35 mouse cellular contexts compared by ENCODE assay signal in the genomic region with DNA sequence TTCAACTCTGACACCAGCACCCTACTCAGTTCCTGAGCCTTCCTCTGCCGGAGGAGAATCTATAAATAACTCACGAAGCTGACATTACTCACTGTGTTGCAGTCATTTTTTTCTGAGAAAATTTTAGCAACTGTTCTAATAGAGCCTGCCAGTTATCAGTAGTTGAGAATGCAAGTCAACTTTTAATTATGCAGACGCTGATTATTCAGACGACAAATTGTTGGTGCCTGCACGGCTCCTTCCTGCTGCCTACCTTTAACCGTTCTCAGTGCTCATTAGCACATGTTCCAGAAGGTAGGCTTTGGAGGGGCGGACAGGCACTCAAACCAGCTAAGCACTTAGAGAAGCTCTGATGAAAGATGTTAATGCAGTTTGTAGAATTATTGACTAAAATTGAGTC. TPM values are rescaled to one million over a fixed set of nuclear protein-coding genes. Genes with fewer than 3 reads are reported as not detected.
A peak's percentile ranks its signal among the peaks of the same experiment; 100 is the strongest.
DNase-seq lines count a peak whose midpoint lies in the region; ATAC-seq and TF ChIP-seq lines count a peak whose summit lies in the region.
"Had no signal": no experiment of that assay in that cellular context is flagged by ENCODE, and none has a peak within 500 bp of the region (broad histone marks: within the 10 kb centered on the region; RNA-seq: fewer than 3 reads in every experiment).

No protein-coding gene starts in this region.

- H3K4me2 ChIP-seq in forebrain, embryonic 13.5 days: no peak overlapping the region
- H3K4me2 ChIP-seq in forebrain, embryonic 11.5 days (ENCODE audit: low read depth, low read length, severe bottlenecking): no peak overlapping the region
- H3K4me2 ChIP-seq in heart, embryonic 13.5 days: peak overlapping the region; percentile 34
- H3K4me2 ChIP-seq: embryonic facial prominence, embryonic 12.5 days; hindbrain, embryonic 14.5 days; midbrain, embryonic 13.5 days; stomach, embryonic 15.5 days had no signal

- DNase-seq in forebrain, embryonic 11.5 days (ENCODE audit: low spot score): no peak
- DNase-seq in heart, postnatal 4 days: no peak
- peak in 1 of 2 experiments; percentile 33 for DNase-seq in layer of hippocampus, adult 2 months (ENCODE audit: low spot score in 2 of 2)
- DNase-seq in layer of hippocampus, postnatal 10 days (ENCODE audit: low spot score in 2 of 2): no peak
- DNase-seq in frontal cortex, postnatal 25 days (ENCODE audit: low spot score in 2 of 2): no peak
- no peak for DNase-seq in gastrocnemius, postnatal 10 days
- DNase-seq: adrenal gland, adult 8-10 months; cerebellum, adult 11 months; cerebellum, adult 9-10 months; cerebellum, postnatal 36 days; embryo, embryonic 11 days; gastrocnemius, postnatal 14 days; kidney, adult 9 months; kidney, postnatal 10 days; layer of hippocampus, adult 9-11 months; liver; lung, adult 2 months; lung, postnatal 10 days; right cerebral cortex, postnatal 25 days; thymus, postnatal 14 days had no signal

- WGBS in forebrain, embryonic 13.5 days: 73% methylated on average over 7 of the region's 7 CpGs
- WGBS in forebrain, embryonic 11.5 days: 81% methylated on average over 7 of the region's 7 CpGs
- WGBS in heart, embryonic 13.5 days: 34% methylated on average over 7 of the region's 7 CpGs

- no peak for TF ChIP-seq CTCF in layer of hippocampus, adult 2 months (conservative IDR thresholded peaks at IDR 0.05)

- H3K36me3 ChIP-seq in forebrain, embryonic 13.5 days (ENCODE audit: poor library complexity, severe bottlenecking): peaks cover 17% of the 10 kb centered on the region; the same call in 1 of the 2 replicates
- no peaks in the 10 kb centered on the region for H3K36me3 ChIP-seq in forebrain, embryonic 11.5 days (ENCODE audit: control insufficient read depth, insufficient read depth, low read length)
- H3K36me3 ChIP-seq in heart, embryonic 13.5 days: peaks cover 36% of the 10 kb centered on the region
- H3K36me3 ChIP-seq: midbrain, embryonic 13.5 days; stomach, embryonic 15.5 days had no signal

- no peak overlapping the region for H3K4me3 ChIP-seq in forebrain, embryonic 13.5 days
- H3K4me3 ChIP-seq in forebrain, embryonic 11.5 days (ENCODE audit: low read depth, low read length): no peak overlapping the region
- no peak overlapping the region for H3K4me3 ChIP-seq in heart, embryonic 13.5 days
- no peak overlapping the region for H3K4me3 ChIP-seq in layer of hippocampus, adult 2 months
- H3K4me3 ChIP-seq: embryonic facial prominence, embryonic 12.5 days; midbrain, embryonic 13.5 days; stomach, embryonic 15.5 days had no signal

- H3K9me3 ChIP-seq in forebrain, embryonic 13.5 days (replicated peaks): no peaks in the 10 kb centered on the region; the same call in 1 of the 2 replicates
- no peaks in the 10 kb centered on the region for H3K9me3 ChIP-seq in forebrain, embryonic 11.5 days (ENCODE audit: control insufficient read depth, low read length)
- H3K9me3 ChIP-seq in heart, embryonic 13.5 days: no peaks in the 10 kb centered on the region
- H3K9me3 ChIP-seq: embryonic facial prominence, embryonic 12.5 days; G1E; midbrain, embryonic 13.5 days; stomach, embryonic 15.5 days had no signal

- no peak; the same call in 1 of the 2 replicates for ATAC-seq in forebrain, embryonic 13.5 days
- ATAC-seq in forebrain, embryonic 11.5 days (replicated peaks; ENCODE audit: low FRiP score): no peak
- ATAC-seq in heart, embryonic 13.5 days (ENCODE audit: extremely low read depth, insufficient number of reproducible peaks, low FRiP score, low TSS enrichment): no peak
- ATAC-seq: intestine, postnatal 0 days; midbrain, embryonic 13.5 days had no signal

- H3K27ac ChIP-seq in forebrain, embryonic 13.5 days: peak overlapping the region; percentile 31
- H3K27ac ChIP-seq in forebrain, embryonic 11.5 days (ENCODE audit: low read depth, low read length): no peak overlapping the region
- no peak overlapping the region for H3K27ac ChIP-seq in heart, embryonic 13.5 days (replicated peaks)
- H3K27ac ChIP-seq in layer of hippocampus, adult 2 months: peak overlapping the region; percentile 90
- H3K27ac ChIP-seq: embryonic facial prominence, embryonic 12.5 days; hindbrain, embryonic 14.5 days; liver, embryonic 14.5 days; macrophage; midbrain, embryonic 13.5 days; stomach, embryonic 15.5 days had no signal

- H3K9ac ChIP-seq in forebrain, embryonic 13.5 days: no peak overlapping the region
- H3K9ac ChIP-seq in forebrain, embryonic 11.5 days (ENCODE audit: low read length): no peak overlapping the region
- H3K9ac ChIP-seq in heart, embryonic 13.5 days: no peak overlapping the region
- H3K9ac ChIP-seq: embryonic facial prominence, embryonic 12.5 days; hindbrain, embryonic 14.5 days; liver, embryonic 14.5 days; midbrain, embryonic 13.5 days; stomach, embryonic 15.5 days had no signal

- H3K4me1 ChIP-seq in forebrain, embryonic 13.5 days: peaks cover 8% of the 10 kb centered on the region; the same call in 1 of the 2 replicates
- H3K4me1 ChIP-seq in forebrain, embryonic 11.5 days (replicated peaks; ENCODE audit: control insufficient read depth, insufficient read depth, low read length): no peaks in the 10 kb centered on the region
- H3K4me1 ChIP-seq in heart, embryonic 13.5 days: peaks cover 18% of the 10 kb centered on the region
- H3K4me1 ChIP-seq: embryonic facial prominence, embryonic 12.5 days; midbrain, embryonic 13.5 days; stomach, embryonic 15.5 days had no signal

- no peaks in the 10 kb centered on the region for H3K27me3 ChIP-seq in forebrain, embryonic 13.5 days
- no peaks in the 10 kb centered on the region for H3K27me3 ChIP-seq in forebrain, embryonic 11.5 days (ENCODE audit: control insufficient read depth, insufficient read depth, low read length)
- no peaks in the 10 kb centered on the region for H3K27me3 ChIP-seq in heart, embryonic 13.5 days (replicated peaks)
- H3K27me3 ChIP-seq: embryonic facial prominence, embryonic 12.5 days; midbrain, embryonic 13.5 days; stomach, embryonic 15.5 days had no signal

RNA-seq across cellular contexts. Expression of a gene that starts 25.0 kb away (rescaled TPM):
- 15.5 and 19.0 TPM in 2 replicates for polyA plus RNA-seq in forebrain, embryonic 13.5 days (2015; fragmentation: Nextera tagmentation; extraction: Ambion mirVana)
- polyA plus RNA-seq in forebrain, embryonic 11.5 days (2014; fragmentation: Nextera tagmentation; extraction: Ambion mirVana): 53.6 and 69.3 TPM in 2 replicates
- 30.2 and 34.2 TPM in 2 replicates for polyA plus RNA-seq in heart, embryonic 13.5 days (2015; fragmentation: Nextera tagmentation; extraction: Ambion mirVana)
- 10 to 100 TPM; 12.7 to 16.9 TPM for total RNA-seq in heart, postnatal 4 days (2021)
- total RNA-seq in layer of hippocampus, adult 2 months (2021): 10 to 100 TPM; 14.0 to 15.6 TPM
- total RNA-seq in layer of hippocampus, postnatal 10 days (2021): 10 to 100 TPM; 30.8 to 38.9 TPM
- total RNA-seq in gastrocnemius, postnatal 10 days (2021): 100 to 1,000 TPM; 134 to 239 TPM
- total RNA-seq: neutrophil, adult 5-6 weeks had no signal
- polyA plus RNA-seq: G1E had no signal

RNA-seq across cellular contexts. Expression of a gene that starts 41.9 kb away (rescaled TPM):
- 0.42 TPM in 1 of 2 replicates, not detected in the other for polyA plus RNA-seq in forebrain, embryonic 13.5 days (2015; fragmentation: Nextera tagmentation; extraction: Ambion mirVana)
- polyA plus RNA-seq in forebrain, embryonic 11.5 days (2014; fragmentation: Nextera tagmentation; extraction: Ambion mirVana): not detected in 2 replicates
- polyA plus RNA-seq in heart, embryonic 13.5 days (2015; fragmentation: Nextera tagmentation; extraction: Ambion mirVana): 1.5 and 14.5 TPM in 2 replicates
- total RNA-seq in heart, postnatal 4 days (2021): under 1 TPM in 1 of 2 experiments, not detected in 1; 0.11 TPM
- total RNA-seq in layer of hippocampus, adult 2 months (2021): under 1 TPM; 0.38 to 0.52 TPM
- under 1 TPM; 0.49 to 0.64 TPM for total RNA-seq in layer of hippocampus, postnatal 10 days (2021)
- total RNA-seq in gastrocnemius, postnatal 10 days (2021): under 1 TPM in 1 of 2 experiments, not detected in 1; 0.56 TPM
- total RNA-seq: gastrocnemius, postnatal 14 days; granulocyte monocyte progenitor cell, adult 5-6 weeks; hematopoietic stem cell, adult 5-6 weeks; left cerebral cortex, postnatal 14 days; megakaryocyte-erythroid progenitor cell, adult 5-6 weeks had no signal
- polyA plus RNA-seq: hindbrain, embryonic 14.5 days; macrophage had no signal

RNA-seq across cellular contexts. Expression of a gene that starts 49.2 kb away (rescaled TPM):
- 17.7 and 17.8 TPM in 2 replicates for polyA plus RNA-seq in forebrain, embryonic 13.5 days (2015; fragmentation: Nextera tagmentation; extraction: Ambion mirVana)
- polyA plus RNA-seq in forebrain, embryonic 11.5 days (2014; fragmentation: Nextera tagmentation; extraction: Ambion mirVana): 17.3 and 20.0 TPM in 2 replicates
- polyA plus RNA-seq in heart, embryonic 13.5 days (2015; fragmentation: Nextera tagmentation; extraction: Ambion mirVana): 12.9 and 13.1 TPM in 2 replicates
- 1 to 10 TPM; 6.4 to 8.5 TPM for total RNA-seq in heart, postnatal 4 days (2021)
- 10 to 100 TPM; 14.9 to 16.7 TPM for total RNA-seq in layer of hippocampus, adult 2 months (2021)
- total RNA-seq in layer of hippocampus, postnatal 10 days (2021): 10 to 100 TPM; 13.2 to 13.7 TPM
- 1 to 10 TPM; 6.1 to 6.6 TPM for total RNA-seq in gastrocnemius, postnatal 10 days (2021)

RNA-seq across cellular contexts. Expression of a gene that starts 49.3 kb away (rescaled TPM):
- 99.6 and 110 TPM in 2 replicates for polyA plus RNA-seq in forebrain, embryonic 13.5 days (2015; fragmentation: Nextera tagmentation; extraction: Ambion mirVana)
- polyA plus RNA-seq in forebrain, embryonic 11.5 days (2014; fragmentation: Nextera tagmentation; extraction: Ambion mirVana): 140 and 146 TPM in 2 replicates
- polyA plus RNA-seq in heart, embryonic 13.5 days (2015; fragmentation: Nextera tagmentation; extraction: Ambion mirVana): 85.8 and 88.4 TPM in 2 replicates
- total RNA-seq in heart, postnatal 4 days (2021): 100 to 1,000 TPM; 109 to 114 TPM
- 10 to 100 TPM; 64.1 to 67.0 TPM for total RNA-seq in layer of hippocampus, adult 2 months (2021)
- 10 to 100 TPM; 55.2 to 61.9 TPM for total RNA-seq in layer of hippocampus, postnatal 10 days (2021)
- 10 to 100 TPM; 56.8 to 59.3 TPM for total RNA-seq in gastrocnemius, postnatal 10 days (2021)

RNA-seq across cellular contexts. Expression of a gene that starts 57.1 kb away (rescaled TPM):
- 5.0 and 5.6 TPM in 2 replicates for polyA plus RNA-seq in forebrain, embryonic 13.5 days (2015; fragmentation: Nextera tagmentation; extraction: Ambion mirVana)
- 6.3 and 6.5 TPM in 2 replicates for polyA plus RNA-seq in forebrain, embryonic 11.5 days (2014; fragmentation: Nextera tagmentation; extraction: Ambion mirVana)
- polyA plus RNA-seq in heart, embryonic 13.5 days (2015; fragmentation: Nextera tagmentation; extraction: Ambion mirVana): 3.7 and 3.8 TPM in 2 replicates
- total RNA-seq in heart, postnatal 4 days (2021): 1 to 10 TPM; 5.2 to 6.0 TPM
- total RNA-seq in layer of hippocampus, adult 2 months (2021): 10 to 100 TPM; 23.4 to 23.7 TPM
- total RNA-seq in layer of hippocampus, postnatal 10 days (2021): 10 to 100 TPM; 18.7 to 18.9 TPM
- total RNA-seq in gastrocnemius, postnatal 10 days (2021): 1 to 10 TPM; 7.2 to 7.9 TPM

Comparison
In these comparisons a context has a peak if more than half of its experiments do, and no peak if none do; other contexts are left out.
1. H3K27ac ChIP-seq: peak in forebrain, embryonic 13.5 days (single experiment) and layer of hippocampus, adult 2 months (single experiment); none in forebrain, embryonic 11.5 days (single experiment) and heart, embryonic 13.5 days (single experiment).